Mouse (Mus musculus): ENCODE measurements at regions not wholly inside any gene's neighbourhood (a gene's known extent, or its start where the extent isn't known, plus 50 kb on each side); places are given as distances from the start of the nearest gene placed in this dataset.

DNA sequence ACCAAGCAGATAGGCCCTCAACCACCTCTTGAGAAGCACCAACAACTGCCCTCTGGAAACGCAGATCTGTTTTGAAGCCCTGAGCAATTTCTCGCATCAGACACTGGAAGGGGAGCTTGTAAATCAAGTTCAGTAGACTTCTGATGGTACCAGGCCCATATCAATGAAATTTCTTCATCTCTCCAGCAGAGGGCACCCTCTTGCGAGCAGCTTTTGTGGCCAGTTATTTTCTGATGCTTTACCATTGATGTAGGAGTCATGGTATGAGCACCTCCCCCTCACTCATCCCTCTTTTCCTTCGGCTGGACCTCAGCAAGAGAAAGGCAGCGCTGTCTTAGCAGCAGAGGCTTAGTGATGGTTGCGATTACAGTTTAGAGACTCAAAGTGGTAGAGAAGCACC lies 501.4 kb upstream of the Igfbp7 start:
- TF ChIP-seq CTCF (IDR thresholded peaks at IDR 0.05; ENCODE audit: low read depth) (peak; percentile 35), EP300 (IDR thresholded peaks at IDR 0.05; ENCODE audit: low read depth) (no peak)

Measured in liver, postnatal 0 days (tissue).